Mouse (Mus musculus): ENCODE measurements around the gene Wdfy4. TPM values are rescaled to one million over a fixed set of nuclear protein-coding genes. Genes with fewer than 3 reads are reported as not detected.

The Wdfy4 gene
- total RNA-seq, 1 experiment from 2014 or later: 207 TPM

DNA sequence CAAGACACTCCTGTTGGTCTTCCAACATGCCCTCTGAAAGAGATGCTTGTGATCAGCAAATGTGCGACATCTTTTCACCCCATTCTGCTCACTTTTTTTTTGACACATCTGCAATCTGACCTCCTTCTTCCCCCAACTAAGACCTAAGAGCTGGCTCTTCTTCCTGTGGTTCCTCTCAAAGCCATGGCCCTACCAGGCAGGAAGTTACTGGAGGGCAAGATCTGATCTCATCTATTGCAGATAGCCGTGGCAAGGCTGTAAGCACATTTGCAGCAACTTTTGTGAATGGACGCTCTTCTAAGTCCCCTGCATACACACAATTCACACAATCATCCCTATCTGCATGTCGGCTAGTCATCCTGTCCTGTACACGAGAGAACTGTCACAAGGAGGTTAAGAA is 85.4 kb downstream of the Wdfy4 start:
- no peak for ATAC-seq (ENCODE audit: extremely low read depth, insufficient number of reproducible peaks, low FRiP score, poor library complexity, severe bottlenecking)

DNA sequence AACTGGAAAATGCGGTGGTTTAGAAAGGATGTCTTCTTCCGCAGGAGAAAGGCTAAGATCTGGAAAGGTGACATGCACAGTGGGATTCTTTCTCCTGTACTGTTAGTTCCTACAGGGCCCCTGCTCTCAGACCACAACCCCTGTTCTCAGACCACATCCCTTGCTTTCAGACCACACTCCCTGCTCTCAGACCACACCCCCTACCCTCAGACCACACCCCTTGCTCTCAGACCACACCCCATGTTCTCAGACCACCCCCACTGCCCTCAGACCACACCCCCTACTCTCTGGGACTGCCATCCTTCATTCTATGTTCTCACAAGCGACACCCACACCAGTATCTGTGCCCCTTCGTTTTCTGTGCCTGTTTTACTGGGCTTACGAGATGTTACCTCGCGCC is 86.2 kb downstream of the Wdfy4 start:
- 0 out of 2 replicates have a peak, but pooled peaks have one; percentile 28 for ATAC-seq (ENCODE audit: extremely low read depth, insufficient number of reproducible peaks, low FRiP score, poor library complexity, severe bottlenecking)

DNA sequence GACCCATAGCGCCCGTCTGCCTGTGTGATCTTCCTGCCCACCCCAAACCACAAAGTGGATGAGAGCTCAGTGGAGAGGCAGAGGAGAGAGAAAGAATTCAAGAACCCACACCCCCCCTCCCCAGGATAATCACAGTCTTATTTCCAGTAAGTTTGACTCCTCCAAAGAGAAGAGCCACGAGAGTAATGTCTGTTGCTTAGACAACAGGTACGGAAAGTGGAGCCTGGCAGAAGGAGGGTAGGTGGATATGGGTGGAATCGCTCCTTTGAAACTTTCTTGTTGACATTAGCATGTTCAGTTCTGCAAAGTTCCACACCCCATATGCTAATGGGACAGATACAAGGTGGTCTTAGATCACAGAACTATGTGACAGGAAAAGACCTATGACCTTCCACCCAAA is 88.8 kb downstream of the Wdfy4 start:
- ATAC-seq (ENCODE audit: extremely low read depth, insufficient number of reproducible peaks, low FRiP score, poor library complexity, severe bottlenecking): no peak

DNA sequence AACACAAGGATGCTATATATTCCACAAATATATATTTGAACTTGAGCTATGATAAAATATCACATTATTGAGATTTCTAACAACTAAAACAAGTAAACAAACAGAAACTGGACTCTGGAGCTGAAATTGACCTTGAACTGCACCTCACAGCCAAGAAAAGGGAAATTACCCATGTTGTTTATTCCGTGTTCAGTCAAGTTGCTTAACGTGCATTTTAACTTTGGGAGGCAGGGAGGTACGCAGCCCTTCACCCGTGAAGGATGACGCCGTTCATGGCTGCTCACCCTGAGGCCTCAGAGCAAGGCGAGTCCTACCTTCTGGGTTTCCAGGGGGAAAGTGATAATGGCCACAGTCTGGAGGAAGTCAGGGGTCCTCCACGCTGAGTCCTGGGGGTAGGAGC is 102.0 kb downstream of the Wdfy4 start:
- no peak for ATAC-seq (ENCODE audit: extremely low read depth, insufficient number of reproducible peaks, low FRiP score, poor library complexity, severe bottlenecking)

DNA sequence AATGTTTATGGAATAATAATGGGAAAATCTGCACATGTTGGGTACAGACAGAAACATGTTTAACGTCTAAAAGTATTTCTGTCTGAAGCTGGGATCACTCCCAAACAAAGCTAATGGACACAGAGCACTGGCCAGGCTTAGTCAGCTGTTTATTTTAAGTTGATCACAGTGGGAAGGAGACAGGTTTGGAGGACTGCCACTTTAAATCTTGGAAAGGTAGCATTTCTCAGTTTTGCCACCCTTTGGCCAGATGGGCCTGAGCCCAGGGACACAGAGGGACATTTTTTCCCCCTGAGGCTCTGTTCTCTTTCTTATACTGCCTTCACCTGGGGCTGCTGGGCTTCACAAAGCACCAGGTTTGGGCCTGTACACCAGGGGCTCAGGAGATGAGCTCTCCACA is 103.0 kb downstream of the Wdfy4 start:
- ATAC-seq (ENCODE audit: extremely low read depth, insufficient number of reproducible peaks, low FRiP score, poor library complexity, severe bottlenecking): no peak

DNA sequence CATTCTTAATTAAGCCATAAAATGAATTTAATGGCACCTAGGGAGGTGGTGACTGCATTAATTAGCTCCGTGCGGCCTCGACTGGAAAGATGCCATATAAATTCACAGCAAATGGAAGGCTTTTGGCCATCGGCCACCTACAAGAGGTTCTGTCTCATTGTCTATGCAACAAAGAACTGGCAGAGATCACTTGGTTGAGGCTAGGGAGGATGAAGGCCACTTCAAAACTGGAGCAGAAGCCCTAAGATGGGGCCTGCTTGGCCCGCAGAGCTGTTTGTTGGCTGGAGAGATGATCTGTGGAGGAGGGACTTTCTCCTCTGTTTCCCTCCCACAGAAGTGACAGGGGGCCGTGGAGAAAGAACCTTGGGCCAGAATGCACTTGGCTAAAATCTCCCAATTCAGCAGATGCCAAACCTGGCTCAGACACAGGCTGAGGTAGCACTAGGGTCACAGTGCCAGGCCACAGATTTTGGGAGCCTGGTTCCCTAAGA is 103.9 kb downstream of the Wdfy4 start:
- no peak for ATAC-seq (ENCODE audit: extremely low read depth, insufficient number of reproducible peaks, low FRiP score, poor library complexity, severe bottlenecking)

DNA sequence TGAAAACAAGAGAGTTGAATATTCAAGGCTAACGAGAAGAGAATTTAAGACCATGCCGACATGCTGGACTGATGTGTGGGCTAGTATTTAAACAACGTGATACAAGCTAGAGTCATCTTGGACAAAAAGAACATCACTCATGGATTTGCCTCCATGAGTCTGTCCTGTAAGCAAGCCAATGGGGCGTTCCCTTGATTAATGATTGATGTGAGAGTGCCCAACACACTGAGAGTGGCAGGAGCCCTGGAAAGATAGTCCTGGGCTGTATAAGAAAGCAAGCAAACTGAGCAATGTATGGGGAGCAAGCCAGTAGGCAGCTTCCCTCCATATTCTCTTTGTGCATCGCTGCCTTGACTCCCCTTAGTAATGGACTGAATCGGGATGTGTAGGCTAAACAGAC is 106.7 kb downstream of the Wdfy4 start:
- no peak for ATAC-seq (ENCODE audit: extremely low read depth, insufficient number of reproducible peaks, low FRiP score, poor library complexity, severe bottlenecking)

DNA sequence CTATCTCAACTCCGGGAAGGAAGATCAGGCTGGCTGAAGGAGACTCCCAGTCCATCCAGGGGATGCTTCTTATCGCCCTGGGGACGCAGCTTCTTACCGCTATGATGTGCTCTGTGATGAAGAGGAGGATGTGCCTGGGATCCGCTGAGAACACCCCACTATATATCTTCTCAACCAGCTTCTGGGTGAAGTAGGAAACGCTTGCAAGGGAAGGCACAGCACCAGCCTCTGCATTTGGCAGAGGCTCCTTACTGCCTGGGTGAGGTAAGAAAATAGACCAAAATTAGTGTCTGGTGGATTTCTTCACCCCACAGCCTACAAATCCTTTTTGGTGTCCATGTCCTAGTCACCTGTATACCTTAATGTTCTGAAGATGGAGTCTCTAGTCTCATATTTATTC is 107.2 kb downstream of the Wdfy4 start:
- no peak for ATAC-seq (ENCODE audit: extremely low read depth, insufficient number of reproducible peaks, low FRiP score, poor library complexity, severe bottlenecking)

DNA sequence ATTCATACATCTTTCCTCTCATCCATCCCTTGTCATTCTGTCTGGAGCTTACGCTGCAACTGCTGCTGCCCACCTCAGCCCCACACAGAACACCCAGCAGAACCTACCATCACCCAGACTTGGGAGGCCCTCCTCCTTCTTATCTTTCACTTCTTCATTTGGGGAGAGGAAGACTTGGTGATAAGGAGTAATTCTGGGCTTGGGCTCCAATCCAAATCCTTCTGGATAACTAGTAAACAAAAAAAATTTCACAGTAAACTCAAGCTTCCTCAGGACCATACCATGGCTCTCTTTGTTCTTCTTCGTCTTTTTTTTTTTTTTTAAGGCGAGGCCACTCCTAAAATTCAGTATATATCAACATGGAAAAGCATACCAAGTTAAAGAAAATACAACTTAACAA is 112.0 kb downstream of the Wdfy4 start:
- no peak for ATAC-seq (ENCODE audit: extremely low read depth, insufficient number of reproducible peaks, low FRiP score, poor library complexity, severe bottlenecking)

DNA sequence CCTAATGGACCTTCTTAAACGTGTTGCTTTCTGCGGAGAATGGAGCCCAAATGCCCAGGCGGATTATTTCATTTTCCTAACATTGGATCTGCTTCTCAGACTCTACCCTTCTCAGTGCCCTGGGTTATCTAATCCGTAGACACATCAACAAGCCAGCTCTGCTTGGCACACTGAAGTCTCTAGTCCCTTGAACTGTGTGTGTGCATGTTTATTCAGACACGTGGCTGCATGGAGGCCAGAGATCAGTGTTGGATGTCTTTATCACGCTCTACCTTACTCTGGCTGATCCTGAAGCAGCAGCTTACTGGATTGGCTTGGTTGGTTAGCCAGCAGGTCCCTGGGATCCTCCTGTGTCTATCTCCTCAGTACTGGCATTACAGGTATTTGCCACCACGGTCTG is 113.0 kb downstream of the Wdfy4 start:
- no peak for ATAC-seq (ENCODE audit: extremely low read depth, insufficient number of reproducible peaks, low FRiP score, poor library complexity, severe bottlenecking)

DNA sequence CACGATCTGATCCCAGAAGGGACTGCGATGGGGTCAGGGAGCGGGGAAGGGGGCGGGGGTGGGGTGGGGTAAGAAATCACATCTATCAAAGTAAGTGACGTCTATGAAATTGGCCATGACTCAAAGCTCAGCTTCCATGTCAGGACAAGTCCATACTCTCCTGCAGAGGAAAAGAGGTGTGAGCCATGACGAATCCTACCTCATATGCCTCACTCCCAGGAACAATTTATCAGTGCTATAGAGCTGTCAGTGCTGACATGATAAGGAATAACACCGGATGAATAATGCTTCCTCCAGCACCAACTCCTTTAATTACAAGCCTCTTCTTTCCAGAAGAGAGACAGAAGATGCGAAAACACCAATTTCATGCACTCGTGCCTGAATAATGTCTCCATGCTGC is 117.6 kb downstream of the Wdfy4 start:
- no peak for ATAC-seq (ENCODE audit: extremely low read depth, insufficient number of reproducible peaks, low FRiP score, poor library complexity, severe bottlenecking)

DNA sequence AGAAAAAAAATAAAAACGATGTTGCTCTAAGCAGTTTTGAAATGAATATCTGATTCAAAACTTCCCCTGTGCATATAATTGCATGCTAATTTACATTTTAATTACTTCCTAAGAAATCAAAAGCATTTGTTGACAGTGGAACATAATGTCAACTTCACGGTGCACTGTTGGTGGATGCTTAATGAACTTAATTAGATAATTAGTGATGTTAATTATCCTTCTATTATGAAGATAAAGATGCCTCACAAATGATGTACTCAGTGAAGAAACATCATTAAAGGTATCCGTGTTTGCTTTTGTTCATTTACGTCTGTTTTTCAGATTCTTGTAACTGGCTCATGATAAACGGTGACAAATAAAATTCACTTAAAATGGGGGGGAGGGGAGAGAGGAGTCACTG is 122.3 kb downstream of the Wdfy4 start:
- ATAC-seq (ENCODE audit: extremely low read depth, insufficient number of reproducible peaks, low FRiP score, poor library complexity, severe bottlenecking): no peak

DNA sequence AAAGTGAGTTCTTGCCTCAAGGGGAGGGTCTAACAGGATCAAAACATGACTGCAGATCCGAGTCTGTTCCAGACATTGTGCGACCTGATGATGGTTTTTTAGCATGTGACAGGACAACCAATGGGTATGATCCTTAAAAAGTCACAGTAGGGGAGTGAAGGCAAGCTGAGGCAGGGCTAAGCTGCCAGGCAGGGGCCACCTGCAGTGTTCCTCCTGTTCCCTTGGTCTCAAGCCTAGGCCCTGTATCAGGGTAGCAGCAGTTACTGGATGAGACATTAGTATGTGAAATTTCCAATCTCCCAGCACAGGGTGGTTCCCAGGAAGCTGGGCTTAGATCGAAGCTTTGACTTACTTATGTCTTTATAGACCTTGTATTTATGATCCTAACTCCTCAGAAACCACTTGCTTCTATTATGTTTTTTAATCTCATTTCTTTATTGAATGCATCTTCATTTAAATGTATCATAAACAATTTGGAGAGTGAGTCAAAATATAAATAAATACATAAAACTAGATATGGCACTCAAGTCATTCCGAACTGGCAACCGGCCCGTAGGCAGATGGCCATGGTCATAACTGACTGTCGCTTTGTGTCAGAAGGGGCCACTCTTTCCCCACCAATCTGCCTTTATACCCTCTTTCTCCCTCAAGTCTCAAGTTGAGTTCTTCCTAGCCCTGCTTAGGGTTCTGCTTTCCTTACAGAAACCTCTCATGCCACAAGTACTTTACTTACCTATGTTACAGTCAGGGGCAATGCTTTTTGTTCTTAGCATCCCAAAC is 126.2 kb downstream of the Wdfy4 start:
- ATAC-seq (ENCODE audit: extremely low read depth, insufficient number of reproducible peaks, low FRiP score, poor library complexity, severe bottlenecking): no peak

DNA sequence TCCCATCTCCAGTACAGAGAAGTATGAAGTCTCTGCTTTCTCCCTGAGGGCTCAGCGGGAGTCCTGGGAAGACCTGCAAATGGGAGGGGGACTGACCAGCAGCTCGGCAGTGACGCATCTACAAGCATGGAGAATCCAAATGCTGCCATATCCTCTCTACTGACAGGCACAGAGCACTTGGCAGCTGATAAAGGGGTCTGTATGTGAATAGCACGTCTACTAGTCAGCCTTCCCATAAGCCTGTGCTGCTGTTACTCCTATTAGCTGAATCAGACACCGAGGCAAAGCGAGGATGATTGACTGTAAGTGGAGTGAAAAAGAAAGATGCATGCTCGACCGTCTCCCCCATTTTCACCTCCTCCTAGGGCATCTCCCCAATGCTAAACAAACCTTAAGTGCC is 131.9 kb downstream of the Wdfy4 start:
- no peak for ATAC-seq (ENCODE audit: extremely low read depth, insufficient number of reproducible peaks, low FRiP score, poor library complexity, severe bottlenecking)

DNA sequence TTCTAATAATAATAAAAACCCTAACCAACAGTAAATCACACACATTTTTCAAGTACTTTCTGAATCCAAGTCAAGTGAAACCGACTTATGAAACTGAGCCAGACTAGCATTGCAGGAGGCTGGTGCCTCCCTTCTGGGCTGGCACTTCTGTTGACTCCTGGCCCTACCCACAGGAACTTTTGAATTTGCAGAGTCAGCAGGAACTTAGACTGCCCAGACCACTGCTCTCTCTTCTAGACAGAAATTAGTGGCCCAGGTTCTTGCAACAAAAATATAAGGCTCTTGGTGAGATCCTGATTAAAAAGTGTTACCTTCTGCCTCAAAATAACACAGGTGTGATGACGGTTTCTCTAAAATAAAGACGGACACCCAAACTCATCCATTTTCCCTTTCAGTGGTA is 140.1 kb downstream of the Wdfy4 start:
- ATAC-seq (ENCODE audit: extremely low read depth, insufficient number of reproducible peaks, low FRiP score, poor library complexity, severe bottlenecking): no peak

DNA sequence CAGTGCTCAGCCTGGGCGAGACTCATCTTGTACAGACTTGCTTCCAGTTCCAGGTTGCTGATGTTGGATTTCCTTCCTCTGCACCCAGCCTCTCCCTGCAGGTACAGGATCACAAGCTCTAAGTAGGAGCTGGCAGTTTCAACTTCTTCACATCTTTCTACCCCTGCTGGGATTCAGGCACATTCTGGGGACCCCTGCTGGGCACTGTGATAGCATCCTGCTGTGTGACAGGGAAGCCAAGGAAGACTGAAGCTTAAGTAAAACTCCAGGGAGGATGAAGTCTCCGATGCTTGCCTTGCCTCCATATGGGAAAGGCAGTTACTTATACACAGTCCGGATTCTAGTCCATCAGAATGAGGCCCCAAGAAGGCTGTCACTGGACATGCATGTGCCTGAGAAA is 148.5 kb downstream of the Wdfy4 start:
- no peak for ATAC-seq (ENCODE audit: extremely low read depth, insufficient number of reproducible peaks, low FRiP score, poor library complexity, severe bottlenecking)

DNA sequence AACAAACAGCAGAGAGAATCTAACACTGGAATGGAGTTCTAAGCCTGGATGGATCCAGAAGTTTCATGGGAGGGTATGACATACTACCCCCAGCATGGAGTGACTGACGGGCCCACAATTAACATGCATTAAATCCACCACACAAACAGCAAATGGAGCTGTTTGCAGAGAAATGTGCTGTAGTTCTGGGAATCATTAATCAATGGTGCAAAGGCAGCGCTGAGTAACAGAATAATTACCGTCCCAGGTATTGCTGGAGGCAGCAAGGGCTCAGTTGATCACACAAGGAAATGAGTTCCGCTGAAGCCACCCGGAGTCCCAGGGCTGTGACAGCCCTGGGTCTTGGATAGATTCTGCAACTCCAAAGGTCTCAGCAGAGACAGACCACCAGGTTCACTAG is 149.9 kb downstream of the Wdfy4 start:
- no peak for ATAC-seq (ENCODE audit: extremely low read depth, insufficient number of reproducible peaks, low FRiP score, poor library complexity, severe bottlenecking)

DNA sequence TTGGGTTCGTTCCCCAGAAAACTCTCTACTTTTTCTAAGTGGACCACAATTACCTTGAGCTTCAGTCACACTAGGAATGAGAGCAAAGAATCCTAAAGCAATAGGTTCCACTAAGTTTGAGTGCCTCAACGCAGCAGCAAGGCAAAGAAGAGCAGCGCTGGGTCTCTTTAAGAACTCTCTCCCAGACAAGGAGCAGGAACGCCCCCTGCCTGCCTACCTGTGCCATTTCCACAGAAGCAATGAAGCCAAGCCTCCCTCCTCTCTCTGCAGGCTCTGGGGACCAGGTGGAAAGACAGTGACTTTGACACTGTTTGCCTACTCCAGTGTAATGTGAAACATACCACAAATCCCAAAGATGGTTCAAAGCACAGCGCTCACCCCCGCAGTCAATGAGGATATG is 151.9 kb downstream of the Wdfy4 start:
- no peak for ATAC-seq (ENCODE audit: extremely low read depth, insufficient number of reproducible peaks, low FRiP score, poor library complexity, severe bottlenecking)

DNA sequence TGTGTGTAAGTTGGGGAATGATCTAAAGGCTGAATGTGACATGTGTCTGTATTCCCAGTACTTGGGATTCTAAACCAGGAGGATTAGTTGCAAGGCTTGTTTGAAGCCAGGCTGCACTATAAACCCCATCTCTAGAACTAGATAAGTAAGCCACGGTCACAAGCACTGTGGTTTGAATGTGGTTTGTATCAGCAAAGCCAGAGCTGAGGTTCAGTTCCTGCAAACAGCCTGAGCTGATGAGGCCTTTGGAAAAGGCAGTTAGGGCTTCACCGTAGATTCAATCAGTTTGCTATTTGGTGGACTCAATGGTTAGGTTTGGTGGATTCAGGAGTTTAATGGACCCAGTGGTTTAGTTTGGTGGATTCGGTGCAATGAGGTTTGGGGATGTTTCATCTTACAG is 154.5 kb downstream of the Wdfy4 start:
- ATAC-seq (ENCODE audit: extremely low read depth, insufficient number of reproducible peaks, low FRiP score, poor library complexity, severe bottlenecking): no peak

DNA sequence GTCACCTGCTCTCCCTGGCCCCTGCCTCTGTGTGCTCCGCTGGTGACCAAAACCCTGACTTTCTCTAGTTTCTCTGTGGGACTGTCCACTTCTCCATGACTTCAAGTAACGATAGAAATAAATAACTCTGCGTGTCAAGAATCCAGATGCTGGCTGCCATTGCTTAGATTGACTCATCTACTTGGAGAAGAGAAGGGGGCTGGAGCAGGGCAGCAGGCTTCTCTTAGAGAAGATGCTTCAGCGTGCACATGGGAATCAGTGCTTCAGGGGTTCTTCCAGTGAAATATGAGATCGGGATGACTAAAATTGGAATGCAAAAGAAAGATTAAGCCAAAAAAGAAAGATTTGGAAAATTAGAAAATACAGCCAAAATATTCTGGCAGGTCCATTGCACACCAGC is 165.7 kb downstream of the Wdfy4 start:
- ATAC-seq (ENCODE audit: extremely low read depth, insufficient number of reproducible peaks, low FRiP score, poor library complexity, severe bottlenecking): no peak

DNA sequence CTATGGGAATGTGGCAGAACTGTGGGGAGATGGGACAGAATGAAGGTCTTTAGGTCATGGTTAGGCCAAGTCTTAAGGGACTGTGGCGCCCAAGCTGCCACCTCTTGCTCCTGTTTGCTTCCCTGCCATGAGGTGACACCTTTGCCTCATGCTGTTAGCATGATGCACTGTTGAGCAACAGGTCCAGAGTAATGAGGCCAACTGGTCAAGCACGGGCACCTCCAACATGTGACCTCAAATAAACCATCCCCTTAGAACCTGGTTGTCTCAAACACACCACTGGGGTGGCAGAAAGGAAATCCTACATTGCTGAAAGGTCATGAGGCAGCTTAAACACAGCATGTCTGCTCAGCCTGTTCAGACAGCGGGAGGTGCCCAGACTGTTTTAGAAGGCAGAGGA is 166.3 kb downstream of the Wdfy4 start:
- no peak for ATAC-seq (ENCODE audit: extremely low read depth, insufficient number of reproducible peaks, low FRiP score, poor library complexity, severe bottlenecking)

All from neutrophil, adult 5-6 weeks (primary cell).